Mouse (Mus musculus): ENCODE measurements around the gene Sesn1. TPM values are rescaled to one million over a fixed set of nuclear protein-coding genes. Genes with fewer than 3 reads are reported as not detected.

Sesn1 gene
- polyA plus RNA-seq, 1 experiment from 2014 or later = 27.3 TPM

DNA sequence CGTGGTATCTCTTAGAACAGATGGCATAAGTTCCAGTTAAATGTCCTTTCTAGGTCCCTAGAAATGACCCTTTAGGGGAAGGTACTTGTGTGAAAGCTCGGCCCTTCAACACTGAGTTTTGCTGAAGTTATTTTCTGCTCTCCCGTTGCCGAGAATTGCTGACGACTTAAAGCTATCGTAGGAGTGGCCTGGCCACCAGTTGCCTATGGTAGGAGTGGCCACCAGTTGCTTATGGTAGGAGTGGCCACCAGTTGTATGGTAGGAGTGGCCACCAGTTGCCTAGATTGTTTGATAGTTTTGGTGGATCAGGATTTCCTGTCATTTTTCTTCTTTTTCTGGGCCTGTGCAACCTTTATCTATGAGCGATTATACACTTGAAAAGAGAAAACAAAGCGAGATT lies 38.0 kb downstream of the Sesn1 start:
- Histone ChIP-seq H3K4me1 (no peaks in the 10 kb centered on the region), H3K27me3 (no peaks in the 10 kb centered on the region), H3K36me3 (no peaks in the 10 kb centered on the region), H3K4me3 (no peak overlapping the region), H3K4me2 (replicated peaks) (no peak overlapping the region), H3K27ac (replicated peaks) (no peak overlapping the region), H3K9ac (replicated peaks) (no peak overlapping the region), H3K9me3 (no peaks in the 10 kb centered on the region)
- 97% methylated on average over 8 of the region's 8 CpGs for WGBS
- ATAC-seq (ENCODE audit: low FRiP score, low read depth) = no peak

DNA sequence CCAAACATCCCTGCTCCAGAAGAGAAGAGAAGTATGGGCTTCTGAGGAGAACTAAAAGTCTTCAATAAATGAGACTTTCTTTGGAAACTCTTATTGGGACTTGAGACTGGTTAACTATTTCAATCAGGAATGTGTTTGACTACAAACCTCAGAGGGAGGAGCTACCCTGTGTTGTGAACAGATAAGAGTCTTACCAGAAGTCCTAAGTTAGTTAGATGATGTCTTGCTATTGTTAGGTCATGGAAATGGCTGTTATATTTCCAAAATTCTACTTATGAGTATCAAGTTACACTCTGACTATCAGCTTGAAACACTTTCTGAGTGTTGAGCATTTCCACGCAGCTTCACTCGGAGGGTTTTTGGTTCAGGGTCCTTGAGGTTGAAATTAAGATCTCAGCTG lies 39.0 kb downstream of the Sesn1 start:
- H3K27ac ChIP-seq (replicated peaks) = no peak overlapping the region
- WGBS = 93% methylated on average over 2 of the region's 2 CpGs
- H3K27me3 ChIP-seq = no peaks in the 10 kb centered on the region
- H3K36me3 ChIP-seq = no peaks in the 10 kb centered on the region
- H3K9me3 ChIP-seq = no peaks in the 10 kb centered on the region
- no peak overlapping the region for H3K4me3 ChIP-seq
- H3K4me1 ChIP-seq = no peaks in the 10 kb centered on the region
- no peak overlapping the region for H3K9ac ChIP-seq (replicated peaks)
- ATAC-seq (ENCODE audit: low FRiP score, low read depth) = no peak
- H3K4me2 ChIP-seq (replicated peaks) = no peak overlapping the region

DNA sequence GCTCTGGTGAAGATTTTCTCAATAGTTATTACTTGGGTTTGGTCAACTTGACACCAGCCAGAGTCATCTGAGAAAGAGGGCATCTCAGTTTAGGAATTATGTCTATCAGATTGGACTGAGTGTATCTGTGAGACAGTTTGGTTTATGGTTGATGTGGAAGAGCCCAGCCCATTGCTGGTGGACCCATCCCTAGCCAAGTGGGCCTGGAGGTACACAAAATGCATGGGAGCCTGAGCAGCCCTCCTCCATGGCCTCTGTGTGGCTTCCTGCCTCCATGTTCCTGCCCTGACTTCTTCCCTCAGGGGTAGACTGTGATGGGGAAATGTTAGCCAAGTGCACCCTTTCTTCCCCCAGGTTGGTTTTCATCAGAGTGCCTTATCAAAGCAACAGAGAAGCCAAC lies 50.1 kb downstream of the Sesn1 start:
- no peak for ATAC-seq (ENCODE audit: low FRiP score, low read depth)
- no peaks in the 10 kb centered on the region for H3K27me3 ChIP-seq
- H3K4me3 ChIP-seq = no peak overlapping the region
- no peak overlapping the region for H3K9ac ChIP-seq (replicated peaks)
- H3K27ac ChIP-seq (replicated peaks) = no peak overlapping the region
- H3K9me3 ChIP-seq = no peaks in the 10 kb centered on the region
- no peaks in the 10 kb centered on the region for H3K4me1 ChIP-seq
- no peak overlapping the region for H3K4me2 ChIP-seq (replicated peaks)
- H3K36me3 ChIP-seq = no peaks in the 10 kb centered on the region

DNA sequence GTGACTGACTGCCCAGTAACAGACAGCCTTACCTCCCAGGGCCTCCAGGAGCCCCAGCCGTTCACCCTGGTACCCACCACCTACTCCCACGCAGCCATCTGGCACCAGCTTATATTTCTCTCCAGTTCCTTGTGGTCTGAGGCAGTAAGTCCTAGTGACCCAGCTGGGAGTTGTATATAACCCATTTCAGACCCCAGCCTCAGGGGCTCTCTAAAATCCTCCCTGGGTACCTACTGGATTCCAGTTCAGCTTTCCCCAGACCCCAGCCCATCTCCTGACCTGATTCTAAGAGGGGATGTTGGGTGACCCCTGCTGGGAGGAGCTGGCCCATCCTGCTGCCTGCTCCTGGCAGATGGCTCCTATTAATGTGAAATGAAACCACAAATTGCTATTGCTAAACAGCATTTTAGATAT lies 50.5 kb downstream of the Sesn1 start:
- Histone ChIP-seq H3K4me1 (no peaks in the 10 kb centered on the region), H3K36me3 (no peaks in the 10 kb centered on the region), H3K27me3 (no peaks in the 10 kb centered on the region), H3K9me3 (no peaks in the 10 kb centered on the region), H3K9ac (replicated peaks) (no peak overlapping the region), H3K4me2 (replicated peaks) (no peak overlapping the region), H3K27ac (replicated peaks) (no peak overlapping the region), H3K4me3 (no peak overlapping the region)
- ATAC-seq (ENCODE audit: low FRiP score, low read depth) = no peak
- WGBS = 81% methylated on average over 2 of the region's 2 CpGs

DNA sequence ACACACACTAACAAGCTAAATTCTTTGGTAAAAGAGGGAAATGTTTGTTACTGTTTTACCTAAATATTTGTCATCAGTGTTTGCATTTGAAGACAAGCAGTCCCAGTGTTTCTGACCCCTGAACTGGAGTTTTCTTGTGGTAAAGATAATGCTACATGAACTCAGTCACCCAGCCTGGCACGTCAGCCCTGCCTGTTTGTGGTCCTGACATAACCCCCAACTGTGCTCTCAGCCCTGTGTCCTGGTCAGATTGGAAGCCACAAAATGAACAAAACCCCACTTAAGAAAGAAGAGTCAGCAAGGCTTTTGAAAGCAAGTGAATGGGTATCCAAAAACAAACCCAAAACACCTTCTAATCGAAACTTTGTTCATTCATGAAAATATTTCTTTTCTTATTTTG lies 53.3 kb downstream of the Sesn1 start:
- Histone ChIP-seq H3K27ac (replicated peaks) (no peak overlapping the region), H3K4me3 (no peak overlapping the region), H3K9ac (replicated peaks) (no peak overlapping the region), H3K4me1 (peaks cover 9% of the 10 kb centered on the region), H3K36me3 (no peaks in the 10 kb centered on the region), H3K4me2 (replicated peaks) (no peak overlapping the region), H3K9me3 (no peaks in the 10 kb centered on the region), H3K27me3 (no peaks in the 10 kb centered on the region)
- no peak for ATAC-seq (ENCODE audit: low FRiP score, low read depth)
- WGBS = 63% methylated on average over 2 of the region's 2 CpGs

DNA sequence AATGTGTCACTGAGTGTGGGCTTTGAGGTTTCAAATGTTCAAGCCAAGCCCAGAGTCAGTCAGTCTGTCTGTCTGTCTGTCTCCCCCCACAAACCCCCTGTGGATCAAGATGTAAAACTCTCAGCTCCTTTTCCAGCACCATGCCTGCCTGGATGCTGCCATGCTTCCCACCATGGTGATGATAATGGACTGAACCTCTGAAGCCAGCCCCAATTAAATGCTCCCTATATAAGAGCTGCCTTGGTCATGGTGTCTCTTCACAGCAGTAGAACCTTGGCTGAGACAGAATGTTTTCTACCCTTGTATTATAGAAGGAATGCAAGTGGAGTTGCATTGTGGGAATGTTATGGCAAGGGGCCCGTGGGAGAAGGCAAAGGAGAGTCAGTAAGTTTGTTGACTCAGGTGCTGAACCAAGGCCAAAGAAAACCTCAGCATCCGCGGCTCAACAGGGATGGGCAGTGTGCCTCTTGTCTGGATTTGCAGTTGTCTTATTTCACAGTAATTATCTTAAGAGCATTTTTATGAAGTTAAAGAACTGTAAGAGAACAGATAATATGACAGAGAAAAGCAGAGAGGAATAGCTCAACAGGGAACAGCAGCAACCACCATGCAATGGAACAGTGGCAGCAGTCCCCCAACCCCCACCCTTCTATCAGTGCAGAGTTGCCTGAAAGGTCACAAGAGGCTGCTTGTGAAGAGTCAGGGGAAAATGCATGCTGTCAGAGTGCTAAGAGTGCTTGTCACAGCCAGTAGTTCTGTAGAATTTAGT lies 56.5 kb downstream of the Sesn1 start:
- peaks cover 9% of the 10 kb centered on the region for H3K4me1 ChIP-seq
- 62% methylated on average over 3 of the region's 3 CpGs for WGBS

DNA sequence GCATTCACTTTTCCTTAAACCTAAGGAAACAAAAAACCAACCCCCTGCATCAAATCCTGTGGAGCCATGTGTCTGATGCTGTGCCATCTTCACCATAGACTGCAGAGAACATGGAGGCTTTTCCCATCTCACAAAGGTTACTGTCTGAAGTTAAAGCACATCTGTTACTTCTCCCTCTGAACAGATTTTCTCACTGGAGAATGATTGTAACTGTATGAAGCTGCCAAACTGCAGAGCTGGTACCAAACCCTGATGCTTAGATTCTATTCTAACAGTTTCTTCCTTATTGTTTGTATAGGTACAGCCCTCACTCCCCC lies 57.1 kb downstream of the Sesn1 start:
- H3K4me2 ChIP-seq (replicated peaks) = no peak overlapping the region
- no peaks in the 10 kb centered on the region for H3K36me3 ChIP-seq
- H3K9ac ChIP-seq (replicated peaks) = no peak overlapping the region
- no peak overlapping the region for H3K27ac ChIP-seq (replicated peaks)
- H3K4me1 ChIP-seq = peaks cover 12% of the 10 kb centered on the region
- no peaks in the 10 kb centered on the region for H3K9me3 ChIP-seq
- no peaks in the 10 kb centered on the region for H3K27me3 ChIP-seq
- no peak overlapping the region for H3K4me3 ChIP-seq
- ATAC-seq (ENCODE audit: low FRiP score, low read depth) = no peak

More for the DNA sequence above, 56.5 kb downstream of the Sesn1 start:
- Histone ChIP-seq H3K36me3 (no peaks in the 10 kb centered on the region), H3K4me3 (no peak overlapping the region), H3K9ac (replicated peaks) (no peak overlapping the region), H3K27me3 (no peaks in the 10 kb centered on the region), H3K9me3 (no peaks in the 10 kb centered on the region), H3K27ac (replicated peaks) (no peak overlapping the region), H3K4me2 (replicated peaks) (no peak overlapping the region)
- ATAC-seq (ENCODE audit: low FRiP score, low read depth) = no peak

DNA sequence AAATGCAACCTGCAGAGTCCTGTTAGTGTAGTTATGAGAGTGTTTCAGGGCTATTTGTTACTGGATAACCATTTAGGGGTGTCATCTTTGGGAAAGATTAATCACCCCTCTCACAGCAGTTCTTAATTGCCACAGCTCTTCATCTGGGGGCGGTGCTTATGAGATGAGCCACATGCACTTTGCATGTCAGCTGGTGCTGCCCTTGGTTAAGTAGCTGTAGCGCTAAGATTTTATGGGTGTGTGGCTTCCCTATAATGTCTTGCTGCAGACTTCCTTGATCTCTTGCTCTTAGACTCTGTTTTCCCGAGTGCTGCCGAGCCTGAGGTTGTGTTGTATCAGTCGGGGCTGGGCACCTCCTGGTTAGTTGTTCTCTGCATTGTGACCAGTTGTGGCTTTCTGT lies 58.2 kb downstream of the Sesn1 start:
- Histone ChIP-seq H3K4me3 (no peak overlapping the region), H3K4me1 (peaks cover 13% of the 10 kb centered on the region), H3K4me2 (replicated peaks) (no peak overlapping the region), H3K9ac (replicated peaks) (no peak overlapping the region), H3K9me3 (no peaks in the 10 kb centered on the region), H3K27me3 (no peaks in the 10 kb centered on the region), H3K36me3 (no peaks in the 10 kb centered on the region), H3K27ac (replicated peaks) (no peak overlapping the region)
- WGBS = 87% methylated on average over 5 of the region's 5 CpGs
- ATAC-seq (ENCODE audit: low FRiP score, low read depth) = no peak

DNA sequence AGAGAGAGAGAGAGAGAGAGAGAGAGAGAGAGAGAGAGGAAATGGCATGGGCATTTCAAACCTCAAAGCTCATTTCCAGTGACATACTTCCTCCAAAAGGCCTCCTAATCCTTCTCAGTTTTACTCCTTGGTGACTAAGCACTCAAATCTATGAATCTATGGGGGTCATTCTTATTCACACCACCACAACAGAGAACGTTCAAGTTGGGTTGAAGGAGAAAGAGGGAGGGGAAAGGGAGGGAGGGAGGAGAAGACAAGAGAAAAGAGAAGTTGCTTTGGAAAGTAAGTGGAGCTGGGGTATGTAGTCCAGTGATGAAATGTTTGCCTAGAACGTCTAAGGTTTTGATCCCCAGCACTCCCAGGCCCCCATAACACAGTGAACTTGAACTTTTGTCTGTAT lies 60.4 kb downstream of the Sesn1 start:
- ATAC-seq (ENCODE audit: low FRiP score, low read depth) = no peak
- no peaks in the 10 kb centered on the region for H3K27me3 ChIP-seq
- no peaks in the 10 kb centered on the region for H3K9me3 ChIP-seq
- H3K36me3 ChIP-seq = no peaks in the 10 kb centered on the region
- 38% methylated on average over 2 of the region's 2 CpGs for WGBS
- no peak overlapping the region for H3K4me3 ChIP-seq
- H3K9ac ChIP-seq (replicated peaks) = no peak overlapping the region
- no peak overlapping the region for H3K4me2 ChIP-seq (replicated peaks)
- no peak overlapping the region for H3K27ac ChIP-seq (replicated peaks)
- peaks cover 13% of the 10 kb centered on the region for H3K4me1 ChIP-seq

DNA sequence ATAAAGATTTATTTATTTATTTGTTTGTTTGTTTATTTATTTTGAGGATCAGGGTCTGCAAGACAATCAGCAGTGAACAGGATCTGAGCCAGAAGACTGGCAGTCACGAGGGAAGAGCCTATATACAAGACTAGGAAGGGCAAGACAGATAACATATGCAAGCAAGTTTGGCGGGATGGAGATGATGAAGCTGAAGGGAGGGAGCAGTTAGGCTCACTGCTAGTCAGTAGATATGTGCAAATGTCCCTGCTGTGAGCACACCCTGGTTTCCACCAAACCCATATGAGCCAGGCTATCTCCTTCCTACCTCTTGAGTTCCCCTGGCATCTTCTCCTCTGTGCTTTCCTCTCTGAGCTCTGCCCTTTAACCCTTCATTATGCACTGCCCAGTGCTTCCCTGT lies 61.8 kb downstream of the Sesn1 start:
- peaks cover 9% of the 10 kb centered on the region for H3K4me1 ChIP-seq
- 72% methylated on average over 2 of the region's 2 CpGs for WGBS
- H3K4me3 ChIP-seq = no peak overlapping the region
- no peaks in the 10 kb centered on the region for H3K27me3 ChIP-seq
- H3K4me2 ChIP-seq (replicated peaks) = no peak overlapping the region
- H3K36me3 ChIP-seq = no peaks in the 10 kb centered on the region
- H3K9ac ChIP-seq (replicated peaks) = no peak overlapping the region
- no peak overlapping the region for H3K27ac ChIP-seq (replicated peaks)
- ATAC-seq (ENCODE audit: low FRiP score, low read depth) = no peak
- no peaks in the 10 kb centered on the region for H3K9me3 ChIP-seq

DNA sequence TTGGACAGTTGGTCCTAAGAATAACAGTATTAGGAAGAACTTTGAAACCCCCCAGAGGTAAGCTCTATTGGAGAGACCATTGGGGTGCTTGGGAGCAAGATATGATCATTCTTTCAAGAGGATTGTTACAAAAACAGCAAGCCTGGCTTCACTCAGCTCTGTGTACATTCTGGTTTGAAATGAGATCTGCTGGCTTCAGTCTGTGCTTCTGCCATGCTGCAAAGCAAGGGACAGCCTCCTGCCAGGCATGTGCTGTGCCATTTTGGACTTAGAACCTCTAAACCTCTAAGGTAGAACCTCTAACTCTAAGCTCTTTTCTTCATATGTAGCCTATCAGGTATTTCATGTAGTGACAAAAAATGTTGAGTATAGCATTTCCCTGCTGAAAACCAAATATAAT lies 65.9 kb downstream of the Sesn1 start:
- no peak overlapping the region for H3K4me2 ChIP-seq (replicated peaks)
- H3K9me3 ChIP-seq = no peaks in the 10 kb centered on the region
- no peak overlapping the region for H3K9ac ChIP-seq (replicated peaks)
- peaks cover 3% of the 10 kb centered on the region; the same call in 1 of the 2 replicates for H3K4me1 ChIP-seq
- no peaks in the 10 kb centered on the region for H3K27me3 ChIP-seq
- no peak overlapping the region for H3K4me3 ChIP-seq
- no peak overlapping the region for H3K27ac ChIP-seq (replicated peaks)
- no peaks in the 10 kb centered on the region for H3K36me3 ChIP-seq
- no peak for ATAC-seq (ENCODE audit: low FRiP score, low read depth)

DNA sequence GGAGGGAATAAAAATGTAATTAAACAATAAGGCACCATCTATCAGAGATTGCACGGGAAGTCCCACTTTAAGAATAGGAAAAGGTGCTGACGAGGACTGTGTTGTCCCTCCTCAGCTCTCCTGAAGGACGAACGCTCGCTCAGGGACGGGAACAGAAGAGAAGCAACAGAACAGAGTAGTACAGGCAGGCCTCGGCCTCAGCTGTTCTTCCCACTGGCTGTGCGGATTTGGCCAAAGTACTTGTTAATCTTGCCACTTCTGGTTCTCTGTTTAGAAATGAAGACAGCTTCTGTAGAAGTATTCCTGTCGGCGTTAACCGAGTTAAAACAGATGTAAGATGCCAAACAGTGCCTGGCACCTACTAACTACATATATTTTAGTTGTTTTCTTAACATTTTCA lies 68.6 kb downstream of the Sesn1 start:
- no peak overlapping the region for H3K4me3 ChIP-seq
- H3K9ac ChIP-seq (replicated peaks) = no peak overlapping the region
- ATAC-seq (ENCODE audit: low FRiP score, low read depth) = no peak
- H3K27me3 ChIP-seq = no peaks in the 10 kb centered on the region
- H3K27ac ChIP-seq (replicated peaks) = no peak overlapping the region
- H3K4me1 ChIP-seq = peaks cover 4% of the 10 kb centered on the region; the same call in 1 of the 2 replicates
- H3K9me3 ChIP-seq = no peaks in the 10 kb centered on the region
- no peaks in the 10 kb centered on the region for H3K36me3 ChIP-seq
- WGBS = 87% methylated on average over 11 of the region's 11 CpGs
- no peak overlapping the region for H3K4me2 ChIP-seq (replicated peaks)

DNA sequence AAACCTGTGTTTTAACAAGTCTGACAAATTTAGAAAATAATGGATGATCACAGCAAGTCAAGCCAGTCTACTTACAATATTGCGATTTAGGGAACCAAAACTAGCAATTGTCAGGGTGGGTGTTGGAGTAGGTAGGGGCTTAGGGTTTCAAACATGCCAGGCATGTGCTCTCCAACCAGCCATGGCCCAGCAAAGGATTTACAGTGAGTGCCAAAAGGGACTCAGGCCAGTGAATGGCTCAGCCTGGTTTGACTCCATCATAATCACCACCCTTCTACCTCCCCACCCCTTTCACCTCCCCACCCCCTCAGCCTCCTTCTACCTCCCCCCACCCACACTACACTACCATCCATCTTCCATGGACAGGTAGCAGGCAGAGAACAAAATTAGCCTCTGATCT lies 69.9 kb downstream of the Sesn1 start:
- H3K27me3 ChIP-seq = no peaks in the 10 kb centered on the region
- H3K9me3 ChIP-seq = no peaks in the 10 kb centered on the region
- H3K4me2 ChIP-seq (replicated peaks) = no peak overlapping the region
- no peak overlapping the region for H3K27ac ChIP-seq (replicated peaks)
- WGBS = 93% methylated on average over 1 of the region's 1 CpGs
- no peak overlapping the region for H3K9ac ChIP-seq (replicated peaks)
- ATAC-seq (ENCODE audit: low FRiP score, low read depth) = no peak
- H3K36me3 ChIP-seq = no peaks in the 10 kb centered on the region
- H3K4me1 ChIP-seq = peaks cover 6% of the 10 kb centered on the region; the same call in 1 of the 2 replicates
- no peak overlapping the region for H3K4me3 ChIP-seq

Data from midbrain, embryonic 12.5 days (tissue).